Mouse (Mus musculus) brain, adult 10 weeks (tissue): ENCODE results near the gene Olfr136. TPM values are rescaled to one million over a fixed set of nuclear protein-coding genes. Genes with fewer than 3 reads are reported as not detected.

Source experiments
- polyA plus RNA-seq: library from polyadenylated mRNA; stranded (reverse); fragments of 350-450 nt; fragmentation: Illumina TruSeq; extraction: RNeasy Lipid Tissue Mini Kit (QIAGEN cat#74804); gene quantifications from one replicate; pipeline ENCODE4 v1.2.3, GENCODE M21; 2015; ENCODE audit warnings: low read depth, low replicate concordance

The Olfr136 gene
- polyA plus RNA-seq: not detected

DNA sequence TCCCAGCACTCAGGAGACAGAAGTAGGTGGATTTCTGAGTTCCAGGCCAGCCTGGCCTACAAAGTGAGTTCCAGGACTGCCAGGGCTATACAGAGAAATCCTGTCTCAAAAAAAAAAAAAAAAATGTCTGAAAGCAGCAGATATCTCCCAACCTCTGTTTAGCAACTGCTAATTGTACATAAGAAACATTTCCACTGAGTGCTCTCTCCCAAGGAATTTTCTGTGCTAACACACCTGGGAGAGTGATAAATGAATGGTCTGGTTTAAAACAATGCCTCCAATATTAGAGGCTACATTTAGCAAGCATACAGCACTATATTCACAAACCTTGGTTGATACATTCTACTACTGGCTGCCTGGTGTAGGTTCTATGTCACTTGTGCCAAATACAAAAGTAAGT lies at the start of gene Olfr136:
Olfr136 (plus strand) TSS at position 301 of the 400 bp plus-strand sequence.

DNA sequence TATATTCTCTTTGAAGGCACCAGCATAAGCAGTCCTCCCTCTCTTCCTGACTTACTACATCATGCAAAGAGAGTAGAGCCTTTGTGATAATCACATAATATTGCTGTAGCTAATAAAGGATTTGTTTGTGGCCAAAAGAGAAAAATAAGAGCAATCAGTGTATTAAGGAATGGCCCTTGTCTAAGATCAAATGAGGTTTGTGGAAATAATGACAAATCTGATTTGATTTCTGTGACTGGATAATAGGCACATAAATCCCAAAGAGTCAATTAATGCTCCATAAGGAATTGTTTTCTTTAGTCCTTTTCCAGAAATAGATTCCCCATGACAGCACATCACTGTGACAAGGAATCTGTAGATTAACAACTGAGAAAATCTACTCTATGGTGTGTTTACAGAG lies 22.2 kb upstream of the Olfr136 start, which contains the start of gene Olfr137:
Olfr137 (minus strand) TSS at position 101 of the 400 bp plus-strand sequence.

Other genes starting within 250 kb of the Olfr136 start
- not detected for gene Olfr131, start 241.1 kb upstream of the Olfr136 start, polyA plus RNA-seq
- not detected for gene Olfr132, start 195.3 kb upstream of the Olfr136 start, polyA plus RNA-seq
- gene Olfr133, start 184.6 kb upstream of the Olfr136 start, polyA plus RNA-seq: not detected
- gene Olfr134, start 158.4 kb upstream of the Olfr136 start, polyA plus RNA-seq: not detected
- not detected for gene Olfr135, start 125.5 kb upstream of the Olfr136 start, polyA plus RNA-seq
- not detected for gene Olfr138, start 68.8 kb upstream of the Olfr136 start, polyA plus RNA-seq
- not detected for gene Olfr137, start 22.3 kb upstream of the Olfr136 start, polyA plus RNA-seq
- gene Esp36, start 90.4 kb downstream of the Olfr136 start, polyA plus RNA-seq: not detected
- gene Esp34, start 224.4 kb downstream of the Olfr136 start, polyA plus RNA-seq: not detected